Mouse (Mus musculus) midbrain, embryonic 13.5 days (tissue): ENCODE results near the gene Galnt18. TPM values are rescaled to one million over a fixed set of nuclear protein-coding genes. Genes with fewer than 3 reads are reported as not detected.

ENCODE experiments used
- ATAC-seq: fragments of 200-750 bp; cut with Nextera tagmentation; 2 replicates; pipeline ENCODE4 v1.8.0; 2017; ENCODE audit warnings: mild to moderate bottlenecking, moderate TSS enrichment, moderate library complexity
- H3K27ac ChIP-seq: fragments of 300-500 bp; sonication (generic); 2 replicates; pipeline ENCODE4 v1.5.1; 2015; ENCODE audit warnings: inconsistent platforms, mild to moderate bottlenecking, moderate library complexity
- H3K27me3 ChIP-seq: fragments of 300-500 bp; sonication (generic); 2 replicates; pipeline ENCODE4 v1.6.1; 2015; ENCODE audit warnings: mild to moderate bottlenecking, inconsistent platforms
- H3K36me3 ChIP-seq: fragments of 300-500 bp; sonication (generic); 2 replicates; pipeline ENCODE4 v1.6.1; 2015; ENCODE audit warnings: mild to moderate bottlenecking, inconsistent platforms
- H3K4me1 ChIP-seq: fragments of 300-500 bp; sonication (generic); replicated peaks from 2 replicates; pipeline ENCODE4 v1.6.1; 2015; ENCODE audit warnings: inconsistent platforms
- H3K4me2 ChIP-seq: fragments of 300-500 bp; sonication (generic); replicated peaks from 2 replicates; pipeline ENCODE4 v1.6.1; 2015; ENCODE audit warnings: moderate library complexity, mild to moderate bottlenecking, inconsistent platforms
- H3K4me3 ChIP-seq: fragments of 300-500 bp; sonication (generic); replicated peaks from 2 replicates; pipeline ENCODE4 v1.5.1; 2015; ENCODE audit warnings: mild to moderate bottlenecking, inconsistent platforms
- H3K9ac ChIP-seq: fragments of 300-500 bp; sonication (generic); replicated peaks from 2 replicates; pipeline ENCODE4 v1.6.1; 2015; ENCODE audit warnings: mild to moderate bottlenecking, inconsistent platforms
- H3K9me3 ChIP-seq: fragments of 300-500 bp; sonication (generic); 2 replicates; pipeline ENCODE4 v1.6.1; 2016; ENCODE audit warnings: mild to moderate bottlenecking, inconsistent platforms
- WGBS: fragments of 180-500 bp; shearing (Covaris S2); methylation state at CpG from one replicate; pipeline ENCODE4 v1.1.7; 2015; 5-methylcytosine and 5-hydroxymethylcytosine counted together
- polyA plus RNA-seq: library from polyadenylated mRNA; unstranded; fragments of >200 nt; fragmentation: Nextera tagmentation; extraction: Ambion mirVana; gene quantifications from 2 replicates; pipeline ENCODE4 v1.2.1, GENCODE M21; 2015

Gene Galnt18
- polyA plus RNA-seq, 1 experiment from 2014 or later: 11.0 TPM

- ATAC-seq: no peak
- 80% methylated on average over 6 of the region's 6 CpGs for WGBS
- no peaks in the 10 kb centered on the region for H3K9me3 ChIP-seq
- no peaks in the 10 kb centered on the region; the same call in 1 of the 2 replicates for H3K4me1 ChIP-seq
- H3K9ac ChIP-seq: no peak overlapping the region
- no peak overlapping the region for H3K4me2 ChIP-seq
- H3K36me3 ChIP-seq: no peaks in the 10 kb centered on the region
- no peak overlapping the region for H3K4me3 ChIP-seq
- no peak overlapping the region for H3K27ac ChIP-seq
- no peaks in the 10 kb centered on the region for H3K27me3 ChIP-seq
Observed at GRCm38 (mm10) chr7:111711045-111711808, 68.5 kb downstream of the Galnt18 start.

GRCm38 (mm10) chr7:111710311-111710710 lies 69.5 kb downstream of the Galnt18 start:
- no peak for ATAC-seq
- Histone ChIP-seq H3K9me3 (no peaks in the 10 kb centered on the region), H3K27ac (no peak overlapping the region), H3K27me3 (no peaks in the 10 kb centered on the region), H3K4me2 (no peak overlapping the region), H3K36me3 (no peaks in the 10 kb centered on the region), H3K4me1 (no peaks in the 10 kb centered on the region; the same call in 1 of the 2 replicates), H3K9ac (no peak overlapping the region), H3K4me3 (no peak overlapping the region)
- 55% methylated on average over 4 of the region's 4 CpGs for WGBS

GRCm38 (mm10) chr7:111708563-111708962 lies 71.2 kb downstream of the Galnt18 start:
- Histone ChIP-seq H3K4me3 (no peak overlapping the region), H3K4me1 (no peaks in the 10 kb centered on the region; the same call in 1 of the 2 replicates), H3K27ac (no peak overlapping the region), H3K36me3 (no peaks in the 10 kb centered on the region), H3K9me3 (no peaks in the 10 kb centered on the region), H3K9ac (no peak overlapping the region), H3K4me2 (no peak overlapping the region), H3K27me3 (no peaks in the 10 kb centered on the region)
- no peak for ATAC-seq
- 58% methylated on average over 1 of the region's 1 CpGs for WGBS

- no peak overlapping the region for H3K4me2 ChIP-seq
- no peak overlapping the region for H3K4me3 ChIP-seq
- H3K27me3 ChIP-seq: no peaks in the 10 kb centered on the region
- H3K9me3 ChIP-seq: no peaks in the 10 kb centered on the region
- 80% methylated on average over 2 of the region's 2 CpGs for WGBS
- peaks cover 9% of the 10 kb centered on the region for H3K4me1 ChIP-seq
- ATAC-seq: no peak
- H3K27ac ChIP-seq: no peak overlapping the region
- H3K9ac ChIP-seq: no peak overlapping the region
- no peaks in the 10 kb centered on the region for H3K36me3 ChIP-seq
Observed at GRCm38 (mm10) chr7:111702961-111703360, 76.8 kb downstream of the Galnt18 start.

GRCm38 (mm10) chr7:111701788-111702187 lies 78.0 kb downstream of the Galnt18 start:
- Histone ChIP-seq H3K9me3 (no peaks in the 10 kb centered on the region), H3K4me1 (peaks cover 9% of the 10 kb centered on the region), H3K4me3 (no peak overlapping the region), H3K4me2 (no peak overlapping the region), H3K36me3 (no peaks in the 10 kb centered on the region), H3K27ac (no peak overlapping the region), H3K27me3 (no peaks in the 10 kb centered on the region), H3K9ac (no peak overlapping the region)
- ATAC-seq: no peak

- H3K9ac ChIP-seq: no peak overlapping the region
- no peak overlapping the region for H3K4me3 ChIP-seq
- ATAC-seq: no peak
- H3K27me3 ChIP-seq: no peaks in the 10 kb centered on the region
- H3K4me1 ChIP-seq: peaks cover 9% of the 10 kb centered on the region
- no peaks in the 10 kb centered on the region for H3K36me3 ChIP-seq
- WGBS: 53% methylated on average over 3 of the region's 3 CpGs
- H3K27ac ChIP-seq: no peak overlapping the region
- H3K9me3 ChIP-seq: no peaks in the 10 kb centered on the region
- no peak overlapping the region for H3K4me2 ChIP-seq
Observed at GRCm38 (mm10) chr7:111699446-111699845, 80.3 kb downstream of the Galnt18 start.

- Histone ChIP-seq H3K4me1 (peaks cover 20% of the 10 kb centered on the region), H3K4me2 (no peak overlapping the region), H3K27me3 (no peaks in the 10 kb centered on the region), H3K9me3 (no peaks in the 10 kb centered on the region), H3K4me3 (no peak overlapping the region), H3K27ac (no peak overlapping the region), H3K9ac (no peak overlapping the region), H3K36me3 (no peaks in the 10 kb centered on the region)
- no peak for ATAC-seq
Observed at GRCm38 (mm10) chr7:111696226-111696625, 83.6 kb downstream of the Galnt18 start.

GRCm38 (mm10) chr7:111694312-111694711 lies 85.5 kb downstream of the Galnt18 start:
- H3K4me2 ChIP-seq: no peak overlapping the region
- H3K36me3 ChIP-seq: no peaks in the 10 kb centered on the region
- H3K9me3 ChIP-seq: no peaks in the 10 kb centered on the region
- ATAC-seq: no peak
- 83% methylated on average over 6 of the region's 6 CpGs for WGBS
- no peak overlapping the region for H3K9ac ChIP-seq
- no peak overlapping the region; the same call in 1 of the 2 replicates for H3K27ac ChIP-seq
- no peaks in the 10 kb centered on the region for H3K27me3 ChIP-seq
- H3K4me3 ChIP-seq: no peak overlapping the region
- H3K4me1 ChIP-seq: peaks cover 14% of the 10 kb centered on the region

GRCm38 (mm10) chr7:111692641-111693261 lies 87.0 kb downstream of the Galnt18 start:
- H3K9ac ChIP-seq: no peak overlapping the region
- H3K4me1 ChIP-seq: peaks cover 12% of the 10 kb centered on the region
- H3K9me3 ChIP-seq: no peaks in the 10 kb centered on the region
- WGBS: 60% methylated on average over 9 of the region's 9 CpGs
- no peaks in the 10 kb centered on the region for H3K27me3 ChIP-seq
- no peaks in the 10 kb centered on the region for H3K36me3 ChIP-seq
- H3K27ac ChIP-seq: peak overlapping the region; percentile 53
- H3K4me3 ChIP-seq: no peak overlapping the region
- no peak overlapping the region for H3K4me2 ChIP-seq
- peak; percentile 83 for ATAC-seq

- Histone ChIP-seq H3K4me2 (no peak overlapping the region), H3K36me3 (no peaks in the 10 kb centered on the region), H3K27ac (no peak overlapping the region), H3K4me3 (no peak overlapping the region), H3K9ac (no peak overlapping the region), H3K4me1 (0 out of 2 replicates have a peak, but pooled peaks cover 11% of the 10 kb centered on the region), H3K9me3 (no peaks in the 10 kb centered on the region), H3K27me3 (no peaks in the 10 kb centered on the region)
- ATAC-seq: no peak
- 94% methylated on average over 3 of the region's 3 CpGs for WGBS
Observed at GRCm38 (mm10) chr7:111680108-111680507, 99.7 kb downstream of the Galnt18 start.

- ATAC-seq: no peak
- no peaks in the 10 kb centered on the region for H3K9me3 ChIP-seq
- no peak overlapping the region for H3K27ac ChIP-seq
- H3K36me3 ChIP-seq: no peaks in the 10 kb centered on the region
- no peaks in the 10 kb centered on the region for H3K4me1 ChIP-seq
- H3K27me3 ChIP-seq: no peaks in the 10 kb centered on the region
- no peak overlapping the region for H3K9ac ChIP-seq
- H3K4me3 ChIP-seq: no peak overlapping the region
- no peak overlapping the region for H3K4me2 ChIP-seq
- WGBS: 82% methylated on average over 3 of the region's 3 CpGs
Observed at GRCm38 (mm10) chr7:111676483-111676882, 103.3 kb downstream of the Galnt18 start.

GRCm38 (mm10) chr7:111672467-111672866 lies 107.3 kb downstream of the Galnt18 start:
- Histone ChIP-seq H3K36me3 (no peaks in the 10 kb centered on the region), H3K4me2 (no peak overlapping the region), H3K4me1 (no peaks in the 10 kb centered on the region), H3K9me3 (no peaks in the 10 kb centered on the region), H3K27ac (no peak overlapping the region), H3K9ac (no peak overlapping the region), H3K27me3 (no peaks in the 10 kb centered on the region), H3K4me3 (no peak overlapping the region)
- WGBS: 54% methylated on average over 4 of the region's 4 CpGs
- no peak for ATAC-seq
